ENCODE assay signal across 21 mouse cellular contexts in genomic region chr3:144365894-144366293, GRCm38 (mm10).
DNase-seq lines count a peak whose midpoint lies in the region; ATAC-seq and TF ChIP-seq lines count a peak whose summit lies in the region.
"Had no signal": no experiment of that assay in that cellular context is flagged by ENCODE, and none has a peak within 500 bp of the region (broad histone marks: within the 10 kb centered on the region; RNA-seq: fewer than 3 reads in every experiment).

No protein-coding gene starts in this region.

- H3K36me3 ChIP-seq in kidney, embryonic 14.5 days (ENCODE audit: control insufficient read depth, insufficient read depth, low read length) = no peaks in the 10 kb centered on the region
- no peaks in the 10 kb centered on the region for H3K36me3 ChIP-seq in stomach, embryonic 14.5 days (ENCODE audit: control insufficient read depth, insufficient read depth, low read length)
- no peaks in the 10 kb centered on the region for H3K36me3 ChIP-seq in stomach, postnatal 0 days (ENCODE audit: control insufficient read depth, insufficient read depth, low read length)
- no peaks in the 10 kb centered on the region for H3K36me3 ChIP-seq in limb, embryonic 10.5 days
- no peaks in the 10 kb centered on the region for H3K36me3 ChIP-seq in intestine, embryonic 15.5 days
- H3K36me3 ChIP-seq: heart, embryonic 15.5 days; midbrain, embryonic 15.5 days had no signal

- no peaks in the 10 kb centered on the region for H3K4me1 ChIP-seq in kidney, embryonic 14.5 days (ENCODE audit: control insufficient read depth, insufficient read depth, low read length)
- 0 out of 2 replicates have a peak, but pooled peaks cover 4% of the 10 kb centered on the region for H3K4me1 ChIP-seq in stomach, embryonic 14.5 days (ENCODE audit: control insufficient read depth, insufficient read depth, low read length)
- no peaks in the 10 kb centered on the region for H3K4me1 ChIP-seq in stomach, postnatal 0 days (replicated peaks; ENCODE audit: control insufficient read depth, insufficient read depth)
- peaks cover 51% of the 10 kb centered on the region for H3K4me1 ChIP-seq in limb, embryonic 10.5 days
- no peaks in the 10 kb centered on the region for H3K4me1 ChIP-seq in intestine, embryonic 15.5 days (replicated peaks)

- 0 out of 2 replicates have a peak, but pooled peaks have one; percentile 47 for ATAC-seq in kidney, embryonic 14.5 days (ENCODE audit: low FRiP score, low TSS enrichment)
- peak; percentile 33; the same call in 1 of the 2 replicates for ATAC-seq in stomach, embryonic 14.5 days (ENCODE audit: insufficient number of reproducible peaks, insufficient read depth, low FRiP score, low read depth)
- no peak for ATAC-seq in stomach, postnatal 0 days (ENCODE audit: low FRiP score, low TSS enrichment)
- no peak for ATAC-seq in intestine, embryonic 15.5 days
- ATAC-seq: forebrain, embryonic 14.5 days; liver, postnatal 0 days; midbrain, embryonic 15.5 days had no signal

- no peaks in the 10 kb centered on the region for H3K27me3 ChIP-seq in kidney, embryonic 14.5 days (ENCODE audit: control insufficient read depth, insufficient read depth, low read length)
- no peaks in the 10 kb centered on the region for H3K27me3 ChIP-seq in stomach, embryonic 14.5 days (ENCODE audit: control insufficient read depth, insufficient read depth, low read length)
- H3K27me3 ChIP-seq in stomach, postnatal 0 days (ENCODE audit: control insufficient read depth, insufficient read depth, low read length) = no peaks in the 10 kb centered on the region
- no peaks in the 10 kb centered on the region for H3K27me3 ChIP-seq in limb, embryonic 10.5 days (ENCODE audit: low read depth, poor library complexity, severe bottlenecking)
- no peaks in the 10 kb centered on the region for H3K27me3 ChIP-seq in intestine, embryonic 15.5 days (replicated peaks)
- H3K27me3 ChIP-seq: heart, embryonic 15.5 days; midbrain, embryonic 15.5 days had no signal

- no peak overlapping the region for H3K9ac ChIP-seq in kidney, embryonic 14.5 days (ENCODE audit: low read depth, low read length)
- no peak overlapping the region for H3K9ac ChIP-seq in stomach, embryonic 14.5 days (replicated peaks; ENCODE audit: low read depth, low read length)
- no peak overlapping the region for H3K9ac ChIP-seq in stomach, postnatal 0 days (ENCODE audit: low read length)
- H3K9ac ChIP-seq in intestine, embryonic 15.5 days = no peak overlapping the region
- H3K9ac ChIP-seq: heart, embryonic 15.5 days; liver, postnatal 0 days; midbrain, embryonic 15.5 days had no signal

- no peak for TF ChIP-seq EP300 in stomach, postnatal 0 days (optimal IDR thresholded peaks at IDR 0.05)

- H3K4me2 ChIP-seq in kidney, embryonic 14.5 days (replicated peaks; ENCODE audit: low read depth, low read length) = no peak overlapping the region
- no peak overlapping the region for H3K4me2 ChIP-seq in stomach, embryonic 14.5 days (replicated peaks; ENCODE audit: low read depth, low read length)
- H3K4me2 ChIP-seq in stomach, postnatal 0 days (replicated peaks; ENCODE audit: low read depth) = no peak overlapping the region
- no peak overlapping the region for H3K4me2 ChIP-seq in intestine, embryonic 15.5 days (replicated peaks)
- H3K4me2 ChIP-seq: heart, embryonic 15.5 days; liver, embryonic 11.5 days; midbrain, embryonic 15.5 days had no signal

- DNase-seq in kidney, adult 18-20 months = no peak
- no peak for DNase-seq in stomach, postnatal 0 days (ENCODE audit: low spot score)
- no peak for DNase-seq in limb, embryonic 10.5 days (ENCODE audit: low spot score)
- no peak for DNase-seq in thymus, postnatal 0 days (ENCODE audit: low spot score)
- DNase-seq: adrenal gland, postnatal 25 days; cerebellum, adult 9-10 months; heart, postnatal 4 days; kidney, adult 11 months; kidney, postnatal 10 days; liver, postnatal 0 days; lung, postnatal 10 days; right cerebral cortex, postnatal 14 days; thymus, postnatal 25 days had no signal

- no peaks in the 10 kb centered on the region for H3K9me3 ChIP-seq in kidney, embryonic 14.5 days (ENCODE audit: control insufficient read depth, low read length)
- H3K9me3 ChIP-seq in stomach, embryonic 14.5 days (ENCODE audit: control insufficient read depth, low read depth, low read length) = no peaks in the 10 kb centered on the region
- no peaks in the 10 kb centered on the region for H3K9me3 ChIP-seq in stomach, postnatal 0 days (ENCODE audit: control insufficient read depth, low read length)
- H3K9me3 ChIP-seq in limb, embryonic 10.5 days (replicated peaks) = no peaks in the 10 kb centered on the region
- no peaks in the 10 kb centered on the region for H3K9me3 ChIP-seq in intestine, embryonic 15.5 days
- H3K9me3 ChIP-seq: heart, embryonic 15.5 days; midbrain, embryonic 15.5 days had no signal

- no peak overlapping the region for H3K27ac ChIP-seq in kidney, embryonic 14.5 days (ENCODE audit: low read depth, low read length)
- no peak overlapping the region for H3K27ac ChIP-seq in stomach, embryonic 14.5 days (ENCODE audit: low read length)
- no peak overlapping the region for H3K27ac ChIP-seq in stomach, postnatal 0 days (replicated peaks)
- H3K27ac ChIP-seq in limb, embryonic 10.5 days = peak overlapping the region; percentile 75
- H3K27ac ChIP-seq in intestine, embryonic 15.5 days = no peak overlapping the region
- H3K27ac ChIP-seq: heart, embryonic 15.5 days; midbrain, embryonic 15.5 days had no signal

- TF ChIP-seq CTCF in stomach, postnatal 0 days (IDR thresholded peaks at IDR 0.05; ENCODE audit: low read depth) = no peak

- WGBS in kidney, embryonic 14.5 days = 83% methylated on average over 4 of the region's 4 CpGs
- 67% methylated on average over 4 of the region's 4 CpGs for WGBS in stomach, embryonic 14.5 days
- WGBS in stomach, postnatal 0 days = 82% methylated on average over 4 of the region's 4 CpGs
- 69% methylated on average over 4 of the region's 4 CpGs for WGBS in limb, embryonic 10.5 days
- 79% methylated on average over 4 of the region's 4 CpGs for WGBS in intestine, embryonic 15.5 days

- H3K4me3 ChIP-seq in kidney, embryonic 14.5 days (ENCODE audit: low read length) = no peak overlapping the region
- H3K4me3 ChIP-seq in stomach, embryonic 14.5 days (ENCODE audit: low read depth, low read length) = no peak overlapping the region
- no peak overlapping the region for H3K4me3 ChIP-seq in stomach, postnatal 0 days (ENCODE audit: low read depth, low read length)
- H3K4me3 ChIP-seq in limb, embryonic 10.5 days = no peak overlapping the region
- H3K4me3 ChIP-seq in intestine, embryonic 15.5 days (replicated peaks) = no peak overlapping the region
- H3K4me3 ChIP-seq: heart, embryonic 15.5 days; midbrain, embryonic 15.5 days; myocyte had no signal

Comparison
In these comparisons a context has a peak if more than half of its experiments do, and no peak if none do; other contexts are left out.
1. ATAC-seq: peak in kidney, embryonic 14.5 days (single experiment) and stomach, embryonic 14.5 days (single experiment); none in stomach, postnatal 0 days (single experiment) and intestine, embryonic 15.5 days (single experiment).